Mouse (Mus musculus) kidney, postnatal 10 days (tissue): Measurements from ENCODE around the gene Gm12216.
A peak's percentile ranks its signal among the peaks of the same experiment; 100 is the strongest.

Source experiments
- DNase-seq: peaks from one replicate; pipeline ENCODE4 v3.0.0; 2021; ENCODE audit warnings: mixed read lengths

Gene Gm12216

DNA sequence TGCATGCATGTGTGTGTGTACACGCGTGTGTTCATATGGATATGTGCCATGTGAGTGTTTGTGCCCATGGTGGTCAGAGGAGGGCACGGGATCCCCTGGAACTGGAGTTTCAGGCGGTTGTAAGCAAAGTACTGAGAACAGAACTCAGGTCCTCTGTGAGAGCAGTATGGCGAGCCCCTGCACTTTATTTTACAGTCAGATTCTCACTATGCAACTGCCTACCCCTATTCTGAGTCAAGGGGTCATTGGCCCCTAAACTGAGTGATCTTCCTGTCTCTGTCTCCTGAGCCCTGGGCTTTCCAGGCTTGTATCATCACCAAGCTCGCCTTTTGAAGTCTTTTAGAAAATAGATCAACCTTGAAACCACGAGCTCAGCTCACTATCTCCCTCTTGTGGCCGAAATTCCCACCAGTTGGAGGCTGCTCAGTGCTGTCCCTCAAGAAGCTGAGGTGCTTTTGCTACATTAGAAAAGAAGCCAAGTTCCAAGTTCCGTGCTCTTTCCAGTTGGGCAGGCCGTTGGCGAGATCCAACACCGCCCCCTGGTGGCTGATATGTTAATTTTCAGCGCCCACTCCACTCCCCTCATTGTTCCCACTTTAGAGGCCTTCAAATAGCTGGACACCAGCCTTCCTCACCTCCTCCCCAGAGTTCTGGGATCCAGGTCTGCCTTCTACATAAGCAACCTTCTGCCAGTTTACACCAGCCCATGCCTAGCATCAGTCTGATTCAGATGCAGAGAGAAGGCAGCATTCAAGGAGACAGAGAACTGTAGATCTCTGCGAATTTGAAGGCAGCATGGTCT is 122.1 kb downstream of the Gm12216 start:
- peak; percentile 84 for DNase-seq

DNA sequence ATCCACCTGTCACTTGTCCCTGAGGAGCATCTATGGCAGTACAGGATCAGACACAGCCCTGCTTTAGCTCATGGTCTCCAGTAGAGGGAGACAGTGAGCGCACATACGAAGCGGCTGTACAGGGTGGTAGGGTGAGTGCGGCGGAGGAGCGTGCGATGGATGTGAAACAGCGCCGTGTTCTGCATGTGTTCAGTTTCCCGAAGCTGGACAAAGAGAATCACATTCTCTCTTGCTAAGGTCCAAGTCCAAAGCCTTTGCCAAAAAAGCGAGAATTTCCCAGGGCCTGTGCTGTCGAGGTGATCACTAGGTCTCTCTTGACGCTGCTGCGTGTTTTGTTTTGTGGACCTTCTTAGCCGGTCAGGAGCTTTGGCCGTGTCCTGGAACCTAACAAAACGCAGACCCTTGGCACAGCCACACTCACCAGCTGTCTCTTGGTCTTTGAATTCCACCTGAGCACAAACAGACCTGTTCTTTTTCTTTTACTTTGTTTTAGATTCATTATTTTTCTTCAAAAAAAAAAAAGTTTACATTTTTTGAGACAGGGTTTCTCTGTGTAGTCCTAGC is 123.3 kb downstream of the Gm12216 start:
- peak; percentile 76 for DNase-seq

DNA sequence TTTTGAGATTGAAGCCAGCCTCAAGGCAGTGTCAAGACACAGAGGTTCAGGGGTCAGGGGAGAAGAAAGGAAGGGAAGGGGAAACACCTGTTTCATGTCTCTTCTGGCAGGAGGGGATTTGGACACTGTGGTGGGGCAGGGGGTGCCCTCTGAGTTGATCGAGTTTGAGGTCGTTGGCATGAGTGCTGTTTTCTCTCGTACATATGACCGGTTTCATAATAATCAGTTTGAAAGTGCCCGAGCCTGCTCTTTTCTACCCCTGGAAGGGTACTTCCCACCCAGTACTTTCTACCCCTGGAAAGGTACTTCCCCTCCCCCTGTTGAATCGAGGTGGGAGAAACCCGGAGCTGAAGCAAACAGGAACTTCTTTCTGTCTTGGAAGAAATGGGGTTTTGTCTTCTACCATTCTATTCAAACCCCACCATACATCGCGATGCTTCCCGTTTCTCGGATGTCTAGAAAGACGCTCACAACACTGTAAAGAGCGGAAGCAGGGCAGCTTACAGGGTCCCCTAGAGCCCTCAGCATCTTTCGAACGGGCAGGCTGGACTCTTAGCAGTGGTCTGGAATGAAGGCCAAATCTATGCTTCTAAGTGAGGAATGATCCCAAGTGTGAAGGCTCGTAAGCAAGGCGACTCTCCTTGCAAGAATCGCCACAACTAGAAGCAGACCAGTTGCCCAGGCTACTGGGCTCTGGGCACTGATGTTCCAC is 123.9 kb downstream of the Gm12216 start:
- DNase-seq, result no peak

DNA sequence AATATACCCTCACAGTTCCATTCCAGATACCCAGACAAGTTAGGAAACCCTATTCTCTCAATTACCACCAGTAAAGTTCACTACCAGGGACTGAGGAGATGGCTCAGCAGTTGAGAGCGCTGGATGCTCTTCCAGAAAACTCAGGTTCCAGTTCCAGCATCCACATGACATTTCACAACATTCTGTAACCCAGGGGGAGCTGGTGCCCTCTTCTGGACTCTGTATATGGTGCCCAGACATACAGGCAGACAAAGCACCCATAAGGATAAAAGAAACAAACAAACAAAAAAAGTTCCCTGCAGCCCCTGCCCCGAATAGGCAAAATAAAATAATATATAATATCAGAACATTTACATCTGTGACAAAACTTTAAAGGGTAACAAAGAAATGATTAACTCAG is 124.6 kb downstream of the Gm12216 start:
- no peak for DNase-seq

DNA sequence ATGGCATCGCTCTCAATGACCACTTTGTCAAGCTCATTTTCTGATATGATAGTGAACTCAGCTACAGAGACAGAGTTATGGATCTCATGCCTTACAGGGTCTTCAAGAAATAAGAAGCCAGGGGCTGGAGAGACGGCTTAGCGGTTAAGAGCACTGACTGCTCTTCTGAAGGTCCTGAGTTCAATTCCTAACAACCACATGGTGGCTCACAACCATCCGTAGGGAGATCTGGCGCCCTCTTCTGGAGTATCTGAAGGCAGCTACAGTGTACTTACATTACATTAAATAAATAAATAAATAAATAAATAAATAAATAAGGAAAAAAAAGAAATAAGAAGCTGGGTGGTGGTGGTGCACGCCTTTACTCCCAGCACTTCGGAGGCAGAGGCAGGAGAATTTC is 125.2 kb downstream of the Gm12216 start:
- DNase-seq, result no peak
